Mouse (Mus musculus): Measurements from ENCODE around the gene Baz2b.

DNA sequence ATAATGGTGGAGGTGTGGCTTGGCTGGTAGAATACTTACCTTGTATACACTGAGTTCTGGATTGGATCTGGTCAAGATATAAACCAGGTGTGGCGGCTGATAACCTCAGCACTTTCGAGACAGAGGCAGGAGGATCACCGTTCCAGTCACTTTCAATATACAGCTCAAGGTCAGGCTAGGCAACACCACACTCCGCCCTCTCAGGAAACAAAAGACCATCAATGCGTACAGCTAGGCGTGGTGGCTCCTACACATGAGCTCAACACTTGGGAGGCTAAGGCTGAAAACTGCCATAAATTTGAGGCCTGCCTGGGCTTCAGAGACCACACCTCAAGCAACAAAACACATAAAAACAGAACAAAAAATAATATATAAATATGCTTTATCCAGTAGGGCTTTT, 188.5 kb downstream of the Baz2b start:
- TF ChIP-seq CTCF (IDR thresholded peaks at IDR 0.05; ENCODE audit: low read depth) = no peak
- TF ChIP-seq EP300 (optimal IDR thresholded peaks at IDR 0.05) = no peak
